Comparison of ENCODE assay signal across 20 mouse cellular contexts in the genomic region with DNA sequence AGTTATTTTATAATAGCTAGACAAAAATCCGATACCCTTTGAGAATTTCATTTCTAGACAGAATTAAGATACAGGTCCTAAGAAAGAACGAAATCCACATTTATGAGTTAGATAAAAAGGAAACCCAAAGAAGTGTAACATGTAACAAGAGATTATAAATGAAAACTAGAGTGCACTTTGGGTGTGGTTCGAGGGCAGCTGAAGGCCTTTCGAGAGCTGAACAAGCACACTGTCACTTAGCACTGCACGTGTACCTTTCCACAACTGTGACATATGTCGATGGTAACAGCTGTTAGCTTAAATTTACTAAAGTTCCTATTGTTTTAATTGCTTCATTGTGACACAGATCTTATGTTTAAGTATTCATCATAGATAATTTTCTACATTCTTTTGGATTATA.
DNase-seq lines count a peak whose midpoint lies in the region; ATAC-seq and TF ChIP-seq lines count a peak whose summit lies in the region.
"Had no signal": no experiment of that assay in that cellular context is flagged by ENCODE, and none has a peak within 500 bp of the region (broad histone marks: within the 10 kb centered on the region; RNA-seq: fewer than 3 reads in every experiment).

No protein-coding gene starts in this region.

- H3K27me3 ChIP-seq in liver, embryonic 11.5 days (replicated peaks; ENCODE audit: control insufficient read depth, insufficient read depth, low read length): no peaks in the 10 kb centered on the region
- H3K27me3 ChIP-seq in liver, embryonic 15.5 days: no peaks in the 10 kb centered on the region
- no peaks in the 10 kb centered on the region for H3K27me3 ChIP-seq in forebrain, postnatal 0 days (ENCODE audit: insufficient read depth, low read length)
- H3K27me3 ChIP-seq: forebrain, embryonic 12.5 days; heart, embryonic 13.5 days had no signal

- no peak overlapping the region for H3K4me3 ChIP-seq in liver, embryonic 11.5 days (ENCODE audit: low read depth, low read length)
- H3K4me3 ChIP-seq in liver, embryonic 15.5 days (replicated peaks): no peak overlapping the region
- no peak overlapping the region for H3K4me3 ChIP-seq in forebrain, postnatal 0 days (ENCODE audit: low read depth, low read length)
- H3K4me3 ChIP-seq: embryonic facial prominence, embryonic 15.5 days; forebrain, embryonic 12.5 days; heart, embryonic 13.5 days; hindbrain, embryonic 13.5 days had no signal

- no peaks in the 10 kb centered on the region for H3K9me3 ChIP-seq in liver, embryonic 11.5 days (ENCODE audit: control insufficient read depth, low read length)
- no peaks in the 10 kb centered on the region for H3K9me3 ChIP-seq in liver, embryonic 15.5 days (replicated peaks)
- H3K9me3 ChIP-seq in forebrain, postnatal 0 days (ENCODE audit: low read length): no peaks in the 10 kb centered on the region
- H3K9me3 ChIP-seq: embryonic facial prominence, embryonic 15.5 days; forebrain, embryonic 12.5 days; heart, embryonic 13.5 days; hindbrain, embryonic 13.5 days had no signal

- H3K4me1 ChIP-seq in liver, embryonic 11.5 days (replicated peaks; ENCODE audit: control insufficient read depth, insufficient read depth, low read length): peaks cover 20% of the 10 kb centered on the region
- peaks cover 56% of the 10 kb centered on the region for H3K4me1 ChIP-seq in liver, embryonic 15.5 days (replicated peaks)
- no peaks in the 10 kb centered on the region for H3K4me1 ChIP-seq in forebrain, postnatal 0 days (ENCODE audit: insufficient read depth)
- H3K4me1 ChIP-seq: hindbrain, embryonic 13.5 days had no signal

- DNase-seq in liver, embryonic 11.5 days (ENCODE audit: low spot score): no peak
- no peak for DNase-seq in forebrain, postnatal 0 days
- DNase-seq in embryo, embryonic 11 days: no peak
- no peak for DNase-seq in left cerebral cortex, adult 18-20 months (ENCODE audit: low spot score in 2 of 2)
- DNase-seq: adrenal gland, adult 2 months; adrenal gland, postnatal 25 days; cerebellum, adult 18-20 months; cerebellum, adult 9-11 months; cerebellum, postnatal 36 days; gastrocnemius, postnatal 14 days; heart, postnatal 36 days had no signal

- no peak overlapping the region for H3K9ac ChIP-seq in liver, embryonic 11.5 days (ENCODE audit: low read depth, low read length)
- no peak overlapping the region; the same call in 1 of the 2 replicates for H3K9ac ChIP-seq in liver, embryonic 15.5 days
- no peak overlapping the region for H3K9ac ChIP-seq in forebrain, postnatal 0 days
- H3K9ac ChIP-seq: embryonic facial prominence, embryonic 15.5 days; forebrain, embryonic 12.5 days; heart, embryonic 13.5 days; hindbrain, embryonic 13.5 days had no signal

- no peak for TF ChIP-seq CTCF in forebrain, postnatal 0 days (IDR thresholded peaks at IDR 0.05; ENCODE audit: low read depth)

- no peak overlapping the region for H3K4me2 ChIP-seq in liver, embryonic 11.5 days
- H3K4me2 ChIP-seq in liver, embryonic 15.5 days: peak overlapping the region; percentile 61; the same call in 1 of the 2 replicates
- no peak overlapping the region for H3K4me2 ChIP-seq in forebrain, postnatal 0 days (ENCODE audit: low read depth)
- H3K4me2 ChIP-seq: embryonic facial prominence, embryonic 15.5 days; forebrain, embryonic 12.5 days; heart, embryonic 13.5 days; hindbrain, embryonic 13.5 days had no signal

- H3K27ac ChIP-seq in liver, embryonic 11.5 days (ENCODE audit: low read depth, low read length): peak overlapping the region; percentile 73; the same call in 1 of the 2 replicates
- peak overlapping the region; percentile 95 for H3K27ac ChIP-seq in liver, embryonic 15.5 days (replicated peaks)
- no peak overlapping the region for H3K27ac ChIP-seq in forebrain, postnatal 0 days (ENCODE audit: low read depth, low read length)
- H3K27ac ChIP-seq: embryonic facial prominence, embryonic 15.5 days; forebrain, embryonic 12.5 days; heart, embryonic 13.5 days; hindbrain, embryonic 13.5 days; hindbrain, postnatal 0 days had no signal

- ATAC-seq in erythroblast, adult 5-6 weeks (replicated peaks; ENCODE audit: low FRiP score, poor library complexity, severe bottlenecking): peak; percentile 77
- ATAC-seq in liver, embryonic 11.5 days (replicated peaks; ENCODE audit: low FRiP score): 0 out of 2 replicates have a peak, but pooled peaks have one; percentile 33
- peak; percentile 44 for ATAC-seq in liver, embryonic 15.5 days (ENCODE audit: insufficient read depth)
- ATAC-seq in megakaryocyte-erythroid progenitor cell, adult 5-6 weeks (replicated peaks; ENCODE audit: low FRiP score, low TSS enrichment, poor library complexity, severe bottlenecking): peak; percentile 65
- ATAC-seq in forebrain, postnatal 0 days: no peak
- ATAC-seq: forebrain, embryonic 16.5 days; hindbrain, postnatal 0 days had no signal

- WGBS in liver, embryonic 11.5 days: 67% methylated on average over 6 of the region's 6 CpGs
- WGBS in liver, embryonic 15.5 days (ENCODE audit: insufficient replicate concordance): 30% methylated on average over 6 of the region's 6 CpGs
- WGBS in forebrain, postnatal 0 days: 83% methylated on average over 6 of the region's 6 CpGs

- H3K36me3 ChIP-seq in liver, embryonic 11.5 days (ENCODE audit: control insufficient read depth, insufficient read depth, low read length): no peaks in the 10 kb centered on the region
- H3K36me3 ChIP-seq in liver, embryonic 15.5 days (replicated peaks): no peaks in the 10 kb centered on the region
- no peaks in the 10 kb centered on the region for H3K36me3 ChIP-seq in forebrain, postnatal 0 days (ENCODE audit: insufficient read depth)
- H3K36me3 ChIP-seq: embryonic facial prominence, embryonic 15.5 days; forebrain, embryonic 12.5 days; heart, embryonic 13.5 days; hindbrain, embryonic 13.5 days had no signal
